Mouse (Mus musculus) lung, adult 18-20 months (tissue): Measurements from ENCODE around the gene A630089N07Rik.
A peak's percentile ranks its signal among the peaks of the same experiment; 100 is the strongest.
"Not testable (repeated sequence)": the region's sequence is repeated elsewhere in the genome, so short reads cannot be mapped to it uniquely, and the experiment has no call there.

Source experiments
- DNase-seq, 2 experiments: peaks; one replicate each; pipeline ENCODE4 v3.0.0; 2022; ENCODE audit warnings: mixed read lengths in 2 of 2

Gene A630089N07Rik

GRCm38 (mm10) chr16:98081889-98082818 is at the start of gene A630089N07Rik:
A630089N07Rik (minus strand) TSS chr16:98082450.
- DNase-seq = peak; percentile 90 to 91

DNA sequence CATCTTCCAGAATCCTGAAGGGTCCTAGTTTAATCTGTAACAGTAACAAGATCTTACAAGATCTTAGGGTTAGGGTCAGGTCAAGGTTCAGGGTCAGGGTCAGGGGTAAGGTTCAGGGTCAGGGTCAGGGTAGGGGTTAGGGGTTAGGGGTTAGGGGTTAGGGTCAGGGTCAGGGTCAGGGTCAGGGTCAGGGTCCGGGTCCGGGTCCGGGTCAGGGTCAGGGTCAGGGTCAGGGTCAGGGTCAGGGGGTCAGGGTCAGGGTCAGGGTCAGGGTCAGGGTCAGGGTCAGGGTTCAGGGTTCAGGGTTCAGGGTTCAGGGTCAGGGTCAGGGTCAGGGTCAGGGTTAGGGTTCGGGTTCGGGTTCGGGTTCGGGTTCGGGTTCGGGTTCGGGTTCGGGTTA is 24.9 kb upstream of the A630089N07Rik start:
- no peak for DNase-seq

DNA sequence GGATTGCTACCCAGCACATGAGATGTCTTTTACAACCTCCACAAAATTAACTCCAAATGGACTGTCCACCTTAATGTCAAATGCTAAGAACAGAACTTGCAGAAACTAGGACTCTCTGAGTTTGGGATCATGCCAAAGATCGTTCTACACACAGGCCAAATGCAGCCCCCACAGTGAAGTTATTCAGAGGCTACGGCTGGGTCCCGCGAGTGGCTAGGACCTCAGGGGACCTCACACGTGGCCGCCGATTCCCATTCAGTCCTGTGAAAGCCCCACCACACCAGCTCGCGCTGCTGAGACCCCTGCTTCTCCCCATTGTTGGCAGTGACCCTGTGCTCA is 731 bp downstream of the A630089N07Rik start:
- DNase-seq = not testable (repeated sequence)

- not testable (repeated sequence) for DNase-seq
Measured at GRCm38 (mm10) chr16:98081140-98081539, 1.1 kb downstream of the A630089N07Rik start.

GRCm38 (mm10) chr16:98079382-98079781 is 2.9 kb downstream of the A630089N07Rik start:
- peak; percentile 10 to 15 for DNase-seq

DNA sequence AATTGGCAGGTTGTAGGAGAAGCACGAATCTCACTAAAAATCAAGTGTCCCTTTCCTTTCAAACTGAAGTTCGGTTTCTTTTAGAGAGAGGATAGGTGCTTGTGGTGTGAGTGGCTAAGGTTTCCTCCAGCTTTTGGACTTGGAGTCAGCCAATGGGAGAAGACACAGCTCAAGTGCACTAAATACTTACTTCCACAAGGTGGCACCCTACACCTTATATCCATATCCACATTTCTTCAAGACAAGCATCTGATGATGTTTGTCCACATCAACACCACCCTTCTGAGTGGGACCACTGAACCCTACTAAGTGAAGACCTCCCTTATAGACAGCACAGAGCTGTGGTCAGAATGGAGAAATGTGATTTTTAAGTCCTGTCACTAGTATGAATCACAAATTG is 40.6 kb downstream of the A630089N07Rik start:
- peak in 1 of 2 experiments; percentile 10 for DNase-seq

GRCm38 (mm10) chr16:98034971-98035370 is 47.3 kb downstream of the A630089N07Rik start:
- not testable (repeated sequence) for DNase-seq

DNA sequence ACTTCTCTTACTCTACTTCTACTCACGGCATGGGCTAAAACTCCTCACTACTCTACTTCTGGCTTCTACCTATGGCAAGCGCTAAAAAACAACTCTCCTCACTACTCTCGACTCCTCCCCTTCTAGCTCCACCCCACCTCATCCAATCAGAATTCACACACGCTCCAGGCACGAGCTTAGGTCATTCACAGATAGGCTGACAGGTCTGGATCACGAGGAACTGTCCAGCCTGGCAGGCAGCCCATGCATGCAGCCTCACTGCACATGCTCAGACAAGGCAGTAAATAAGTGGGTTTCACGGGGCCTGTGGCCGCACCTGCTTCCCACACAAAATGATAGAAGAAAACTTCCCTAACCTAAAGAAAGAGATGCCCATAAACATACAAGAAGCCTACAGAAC is 56.1 kb downstream of the A630089N07Rik start:
- DNase-seq = not testable (repeated sequence)

DNA sequence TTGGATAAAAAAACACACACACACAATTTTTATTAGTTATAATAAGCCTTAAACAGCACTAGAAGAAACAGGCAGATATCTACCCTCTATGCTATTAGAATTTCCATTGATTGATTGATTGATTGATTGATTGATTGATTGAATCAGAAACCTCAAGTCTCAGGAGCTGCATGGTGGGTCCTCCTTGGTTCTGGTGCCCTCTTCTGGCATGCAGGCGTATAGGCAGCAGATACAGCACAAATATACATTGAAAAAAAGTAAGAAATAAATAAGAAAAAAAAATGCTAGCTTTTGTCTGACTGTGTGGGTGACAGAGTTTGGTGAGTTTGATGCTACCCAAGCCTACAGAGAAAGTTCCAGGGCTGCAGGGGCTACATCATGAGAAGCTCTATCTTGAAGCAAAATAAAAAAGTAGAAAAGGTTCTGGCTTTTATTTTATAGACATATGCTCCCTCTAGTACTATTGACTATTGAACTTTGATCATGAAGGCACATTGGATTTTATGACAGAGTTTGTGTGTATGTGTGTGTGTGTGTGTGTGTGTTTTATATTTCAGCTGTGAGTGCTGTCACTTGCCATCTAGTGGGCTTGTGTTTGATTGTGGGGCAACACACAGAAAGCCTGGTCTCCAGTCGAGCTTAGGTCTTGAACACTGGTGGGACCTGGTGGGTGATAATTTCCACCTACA is 59.4 kb downstream of the A630089N07Rik start:
- DNase-seq = no peak

DNA sequence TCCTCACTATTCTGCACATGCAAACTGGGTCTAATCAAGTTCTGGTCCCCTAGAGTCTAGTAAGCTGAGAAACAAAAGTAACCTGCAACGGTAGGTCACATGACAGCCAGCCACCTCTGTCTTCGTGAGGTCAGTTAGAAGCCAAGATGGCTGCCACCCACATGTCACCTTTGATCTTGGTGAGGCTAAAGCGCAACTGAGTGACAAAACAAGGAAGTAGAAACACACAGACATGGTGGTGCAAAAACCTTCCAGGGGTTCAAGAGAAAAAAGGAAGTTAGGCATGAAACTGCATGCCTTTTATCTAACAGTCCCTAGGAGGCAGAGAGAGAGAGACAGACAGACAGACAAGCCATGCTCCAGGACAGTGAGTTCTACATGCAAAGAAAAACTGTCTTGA is 60.2 kb downstream of the A630089N07Rik start:
- DNase-seq = no peak

- DNase-seq = not testable (repeated sequence)
Measured at GRCm38 (mm10) chr16:97997383-97997731, 84.9 kb downstream of the A630089N07Rik start.

DNA sequence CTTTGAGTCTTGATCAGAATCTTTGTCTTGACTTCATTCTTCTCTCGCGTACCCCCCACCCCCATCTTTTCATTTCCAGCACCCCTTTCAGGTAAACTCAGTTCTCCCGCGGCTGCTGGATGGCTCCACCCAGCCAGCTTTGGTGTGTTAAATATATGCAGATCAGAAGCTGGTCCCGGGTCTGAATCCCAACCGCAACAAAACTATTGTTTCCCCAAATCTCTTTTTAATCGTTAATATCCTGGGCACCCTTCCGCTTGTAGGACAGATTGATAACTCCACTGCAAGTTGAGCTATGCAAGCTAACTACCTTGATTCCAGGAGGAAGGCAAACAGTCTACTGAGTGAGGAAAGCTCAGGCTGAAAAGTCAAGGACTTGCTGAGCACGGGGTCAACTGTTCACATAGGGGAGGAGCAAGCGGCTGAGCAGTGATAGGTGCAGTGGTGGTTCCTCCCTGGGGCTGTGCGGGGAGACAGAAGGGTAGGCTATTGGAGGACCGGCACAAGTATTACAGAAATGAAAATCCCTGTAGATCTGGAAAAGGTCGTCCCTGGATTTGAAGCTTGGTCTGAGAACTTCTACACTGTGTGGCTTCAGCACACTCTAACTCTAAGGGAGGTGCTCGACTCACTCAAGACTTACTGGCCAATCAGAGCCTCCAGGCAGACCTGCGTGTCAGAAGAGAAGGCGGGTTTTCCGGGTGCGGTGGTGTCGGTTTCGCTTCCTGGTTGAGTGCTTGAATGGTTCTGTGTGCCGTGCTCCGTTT is 85.5 kb downstream of the A630089N07Rik start, which contains the start of gene B230307C23Rik:
Gene B230307C23Rik (plus strand): TSS at position 700 of the 767 bp plus-strand sequence.
- DNase-seq = peak; percentile 91 to 93

- peak; percentile 25 to 37 for DNase-seq
Measured at GRCm38 (mm10) chr16:97995849-97996615, 86.2 kb downstream of the A630089N07Rik start.

- DNase-seq = not testable (repeated sequence)
Measured at GRCm38 (mm10) chr16:97992477-97992876, 89.8 kb downstream of the A630089N07Rik start.

GRCm38 (mm10) chr16:97991517-97991916 is 90.7 kb downstream of the A630089N07Rik start:
- no peak for DNase-seq

GRCm38 (mm10) chr16:97984589-97984988 is 97.7 kb downstream of the A630089N07Rik start:
- DNase-seq = no peak

- DNase-seq = no peak
Measured at GRCm38 (mm10) chr16:97981362-97981761, 100.9 kb downstream of the A630089N07Rik start.

- no peak for DNase-seq
Measured at GRCm38 (mm10) chr16:97977722-97978121, 104.5 kb downstream of the A630089N07Rik start.

- DNase-seq = no peak
Measured at GRCm38 (mm10) chr16:97977277-97977676, 105.0 kb downstream of the A630089N07Rik start.

DNA sequence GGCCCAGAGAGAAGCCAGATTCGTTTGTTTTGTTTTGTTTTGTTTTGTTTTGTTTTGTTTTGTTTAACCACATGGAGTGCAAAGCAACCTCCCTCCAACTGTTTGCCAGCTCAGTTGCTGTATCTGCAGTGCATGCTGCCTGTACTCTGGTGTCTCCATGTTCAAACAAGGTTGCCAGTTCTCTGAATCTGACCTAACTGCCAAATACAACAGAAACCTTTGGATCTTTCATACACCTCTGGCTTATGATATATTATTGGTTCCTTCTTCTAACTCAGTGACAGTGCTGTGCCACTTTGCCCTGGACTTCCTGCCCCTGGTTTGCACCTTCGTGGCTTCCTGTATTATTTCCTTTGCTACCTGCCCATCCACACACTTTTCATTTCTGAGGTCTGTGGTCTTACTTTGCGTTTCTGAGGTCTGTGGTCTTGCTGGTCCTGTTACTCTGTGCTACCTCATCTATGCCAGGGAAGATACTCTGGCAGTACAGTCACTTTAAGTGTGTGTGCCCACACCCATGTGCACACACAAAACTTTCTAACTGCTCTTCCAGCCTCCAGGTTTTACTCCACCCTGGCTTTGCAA is 118.2 kb downstream of the A630089N07Rik start:
- no peak for DNase-seq

DNA sequence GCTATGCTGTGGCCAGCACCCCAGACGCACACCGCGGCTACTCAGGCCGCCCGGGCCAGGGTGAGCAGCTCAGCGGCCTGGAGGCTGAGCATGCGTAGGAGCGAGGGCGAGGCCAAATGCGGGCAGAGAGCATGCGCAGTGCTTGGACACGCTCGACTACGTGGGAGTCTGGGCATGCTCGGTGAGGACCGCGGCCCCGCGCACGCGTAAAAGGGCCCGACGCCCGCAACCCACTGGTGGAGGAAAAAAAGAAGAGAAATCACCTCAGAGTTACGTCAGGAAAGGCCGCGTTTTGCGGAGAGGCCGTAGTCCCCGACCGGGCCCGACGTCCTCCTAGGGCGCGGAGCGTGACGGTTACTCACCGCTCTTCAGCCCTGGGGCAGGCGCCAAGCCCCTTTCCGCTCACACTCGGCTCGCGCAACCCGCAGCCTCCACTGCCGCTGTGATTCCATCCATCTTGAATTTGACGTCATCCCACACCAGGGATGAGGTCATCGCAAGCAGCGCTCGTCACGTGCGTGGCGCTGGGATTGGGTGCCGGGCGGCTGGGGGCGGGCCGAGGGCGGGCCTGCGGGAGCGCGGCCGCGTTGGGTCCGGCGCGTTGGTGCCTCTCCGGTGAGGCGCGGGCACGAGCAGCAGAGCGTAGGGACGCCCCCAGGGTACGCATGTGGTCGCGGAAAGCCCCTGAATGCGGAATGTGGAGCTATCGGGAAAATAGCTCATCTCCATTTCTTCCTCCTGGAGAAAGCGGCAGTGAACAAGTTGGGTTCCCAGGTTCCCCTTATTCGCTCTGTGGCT is 119.9 kb downstream of the A630089N07Rik start, which contains the start of the genes C2cd2 and Zbtb21:
Gene C2cd2 (minus strand): TSS at position 448 of the 798 bp plus-strand sequence.
Gene Zbtb21 (minus strand): TSS at position 472 of the 798 bp plus-strand sequence.
- peak; percentile 96 to 97 for DNase-seq
